Mouse (Mus musculus) neutrophil, adult 65 days (primary cell): ENCODE measurements around the gene Lap3. TPM values are rescaled to one million over a fixed set of nuclear protein-coding genes. Genes with fewer than 3 reads are reported as not detected.

Experiments
- total RNA-seq: library from RNA; stranded (reverse); gene quantifications from 2 replicates; pipeline ENCODE4 v1.2.4, GENCODE M21; 2023

Lap3 gene
- 12.9 and 13.8 TPM in 2 replicates for total RNA-seq

GRCm38 (mm10) chr5:45493191-45494092, at the start of gene Lap3:
Lap3 (plus strand) TSS chr5:45493374.

DNA sequence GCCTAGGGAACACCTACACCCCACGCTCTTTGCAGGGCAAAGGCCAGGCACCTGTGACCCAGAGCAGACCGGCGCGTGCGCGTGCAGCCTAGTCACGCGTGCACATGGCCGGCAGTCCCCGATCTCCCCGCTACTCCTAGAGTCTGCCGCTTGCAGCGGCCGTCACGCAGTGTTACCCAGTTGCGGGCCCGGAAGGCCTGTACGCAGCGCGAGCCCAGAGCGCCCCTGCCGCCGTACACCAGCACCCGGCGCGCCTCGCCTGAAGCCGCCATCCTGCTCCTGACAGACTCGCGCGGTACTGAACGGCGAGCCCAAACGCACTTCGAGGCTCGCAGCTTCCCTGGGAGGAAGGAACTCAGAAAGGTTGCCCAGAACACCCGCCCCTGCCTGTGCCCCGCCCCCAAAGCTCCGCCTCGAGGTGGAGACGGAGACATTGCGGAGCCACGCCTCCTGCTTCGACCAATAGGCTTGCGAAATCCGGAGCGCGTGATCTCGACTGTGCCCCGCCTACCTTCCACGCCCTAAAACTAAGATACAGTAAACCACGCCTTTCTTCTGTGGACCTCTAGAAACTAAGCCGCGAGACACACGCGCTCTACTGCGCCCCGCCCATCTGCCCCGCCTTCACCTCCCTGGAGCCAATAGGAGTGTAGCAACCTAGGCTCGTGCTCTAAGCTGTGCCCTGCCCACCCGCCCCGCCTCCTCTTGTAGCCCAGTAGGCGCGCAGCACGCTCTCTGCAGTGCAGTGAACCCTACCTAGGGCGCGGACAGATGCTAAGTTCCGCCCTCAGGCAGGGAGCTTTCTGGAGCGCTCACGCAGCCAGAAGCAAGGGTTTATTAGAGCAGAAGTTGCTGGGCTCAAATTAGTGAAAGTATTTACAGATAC, 43.1 kb upstream of the Lap3 start, which contains the start of gene Qdpr:
TSS of gene Qdpr (minus strand) at position 406 of the 886 bp plus-strand sequence.

DNA sequence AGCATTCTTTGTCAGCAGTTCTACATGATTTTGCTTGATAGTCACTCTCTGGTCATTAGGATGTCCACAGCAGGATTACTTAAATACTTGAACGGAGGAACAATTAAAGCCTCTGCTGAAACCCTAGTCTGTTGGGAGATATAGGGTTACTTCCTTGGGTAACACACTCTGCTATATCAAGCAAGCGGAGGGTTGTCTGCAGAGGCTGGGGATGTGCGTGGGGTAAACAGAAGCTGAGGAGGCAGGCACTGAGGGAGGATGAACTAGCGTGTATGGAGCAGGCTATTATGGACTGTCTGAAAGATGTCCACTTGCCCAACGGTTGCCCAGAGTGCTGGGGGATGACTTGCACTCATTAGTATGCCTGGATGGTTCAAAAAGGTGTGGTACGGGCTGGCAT, 39.7 kb upstream of the Lap3 start, which contains the start of gene Clrn2:
TSS of gene Clrn2 (plus strand) at position 301 of the 400 bp plus-strand sequence.

DNA sequence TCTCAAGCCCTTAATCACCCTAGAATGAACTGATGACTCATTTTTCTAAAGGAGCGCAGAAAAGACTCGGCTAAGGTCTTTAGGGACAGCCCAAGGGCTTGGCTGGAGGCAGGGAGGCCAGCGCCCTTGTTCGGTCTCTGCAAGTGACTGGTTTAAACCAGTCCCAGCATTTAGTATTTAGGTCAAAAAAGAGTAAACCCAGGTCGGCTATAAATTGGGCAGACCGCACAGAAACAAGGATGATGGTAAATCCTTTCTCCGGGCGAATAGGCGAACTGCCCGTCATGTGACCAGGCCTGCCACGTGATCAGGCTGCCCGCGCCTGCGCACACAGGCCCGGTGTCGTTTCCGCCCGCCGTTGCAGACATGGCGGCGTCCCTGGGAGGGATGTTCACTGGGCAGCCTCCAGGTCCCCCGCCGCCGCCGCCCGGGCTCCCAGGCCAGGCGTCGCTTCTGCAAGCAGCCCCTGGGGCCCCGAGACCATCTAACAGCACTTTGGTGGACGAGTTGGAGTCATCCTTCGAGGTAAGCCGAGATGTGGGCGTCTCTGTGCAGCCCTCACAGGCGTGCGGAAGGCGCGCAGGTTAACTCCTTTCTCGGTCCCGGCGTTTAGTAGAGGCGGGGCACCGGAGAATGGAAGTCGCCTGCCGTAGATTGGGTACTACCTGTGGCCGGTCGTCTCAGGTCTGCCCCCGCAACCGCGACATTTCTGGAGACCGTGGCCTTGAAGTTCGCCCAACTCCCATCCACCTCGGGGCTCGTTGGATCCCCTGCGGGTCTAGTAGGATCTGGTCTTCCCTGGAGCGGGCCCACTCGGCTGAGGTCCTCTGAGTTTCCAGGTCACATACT, 27.0 kb downstream of the Lap3 start, which contains the start of gene Med28:
TSS of gene Med28 (plus strand) at position 270 of the 849 bp plus-strand sequence.

Other genes with a start within 250 kb of the Lap3 start
- gene Qdpr, start 43.1 kb upstream of the Lap3 start, total RNA-seq: 8.7 and 14.9 TPM in 2 replicates
- not detected in 2 replicates for gene Clrn2, start 39.6 kb upstream of the Lap3 start, total RNA-seq
- 50.8 and 51.9 TPM in 2 replicates for gene Med28, start 26.9 kb downstream of the Lap3 start, total RNA-seq
- not detected in 2 replicates for gene Fam184b, start 146.2 kb downstream of the Lap3 start, total RNA-seq
- gene Ncapg, start 176.5 kb downstream of the Lap3 start, total RNA-seq: 29.7 and 33.7 TPM in 2 replicates